Mouse (Mus musculus): ENCODE results near the gene Gpkow. TPM values are rescaled to one million over a fixed set of nuclear protein-coding genes. Genes with fewer than 3 reads are reported as not detected.

Gpkow gene
- polyA plus RNA-seq, 1 experiment from 2014 or later: 25.9 TPM

GRCm38 (mm10) chrX:7740082-7740819 is 43.3 kb downstream of the Gpkow start:
- Histone ChIP-seq H3K27me3 (replicated peaks; ENCODE audit: insufficient read depth, low read length) (no peaks in the 10 kb centered on the region), H3K9ac (replicated peaks; ENCODE audit: low read depth) (no peak overlapping the region), H3K9me3 (ENCODE audit: low read length) (no peaks in the 10 kb centered on the region), H3K4me2 (replicated peaks; ENCODE audit: low read depth, low read length) (peak overlapping the region; percentile 33), H3K4me1 (ENCODE audit: insufficient read depth, low read depth, low read length) (no peaks in the 10 kb centered on the region), H3K36me3 (ENCODE audit: insufficient read depth, low read length) (no peaks in the 10 kb centered on the region), H3K27ac (ENCODE audit: low read length) (peak overlapping the region; percentile 84), H3K4me3 (ENCODE audit: low read depth, low read length) (peak overlapping the region; percentile 35)
- ATAC-seq (peak; percentile 82), DNase-seq (ENCODE audit: low spot score) (peak; percentile 82)
- TF ChIP-seq EP300 (IDR thresholded peaks at IDR 0.05): peak; percentile 16; the same call in 1 of the 2 replicates
- TF ChIP-seq CTCF (IDR thresholded peaks at IDR 0.05): no peak
- 38% methylated on average over 10 of the region's 10 CpGs for WGBS

GRCm38 (mm10) chrX:7741103-7741502 is 44.2 kb downstream of the Gpkow start:
- ATAC-seq (peak; percentile 59), DNase-seq (ENCODE audit: low spot score) (peak; percentile 53)
- WGBS: 51% methylated on average over 5 of the region's 5 CpGs
- Histone ChIP-seq H3K27me3 (replicated peaks; ENCODE audit: insufficient read depth, low read length) (no peaks in the 10 kb centered on the region), H3K4me1 (ENCODE audit: insufficient read depth, low read depth, low read length) (no peaks in the 10 kb centered on the region), H3K27ac (ENCODE audit: low read length) (peak overlapping the region; percentile 84), H3K9ac (replicated peaks; ENCODE audit: low read depth) (no peak overlapping the region), H3K36me3 (ENCODE audit: insufficient read depth, low read length) (no peaks in the 10 kb centered on the region), H3K9me3 (ENCODE audit: low read length) (no peaks in the 10 kb centered on the region), H3K4me3 (ENCODE audit: low read depth, low read length) (peak overlapping the region; percentile 35), H3K4me2 (replicated peaks; ENCODE audit: low read depth, low read length) (peak overlapping the region; percentile 27; the same call in 1 of the 2 replicates)
- TF ChIP-seq CTCF (IDR thresholded peaks at IDR 0.05) (no peak), EP300 (IDR thresholded peaks at IDR 0.05) (no peak)

GRCm38 (mm10) chrX:7743470-7743869 is 46.5 kb downstream of the Gpkow start:
- H3K4me1 ChIP-seq (ENCODE audit: insufficient read depth, low read depth, low read length): no peaks in the 10 kb centered on the region
- no peak overlapping the region for H3K4me2 ChIP-seq (replicated peaks; ENCODE audit: low read depth, low read length)
- H3K9me3 ChIP-seq (ENCODE audit: low read length): no peaks in the 10 kb centered on the region
- H3K27ac ChIP-seq (ENCODE audit: low read length): no peak overlapping the region
- H3K9ac ChIP-seq (replicated peaks; ENCODE audit: low read depth): no peak overlapping the region
- no peaks in the 10 kb centered on the region for H3K36me3 ChIP-seq (ENCODE audit: insufficient read depth, low read length)
- H3K27me3 ChIP-seq (replicated peaks; ENCODE audit: insufficient read depth, low read length): no peaks in the 10 kb centered on the region
- DNase-seq (ENCODE audit: low spot score): no peak
- no peak for ATAC-seq
- WGBS: 49% methylated on average over 5 of the region's 5 CpGs
- no peak overlapping the region for H3K4me3 ChIP-seq (ENCODE audit: low read depth, low read length)
- TF ChIP-seq CTCF (IDR thresholded peaks at IDR 0.05) (peak; percentile 48), EP300 (IDR thresholded peaks at IDR 0.05) (no peak)

GRCm38 (mm10) chrX:7744940-7745339 is 48.0 kb downstream of the Gpkow start:
- no peak for TF ChIP-seq EP300 (IDR thresholded peaks at IDR 0.05)
- WGBS: 40% methylated on average over 1 of the region's 1 CpGs
- Histone ChIP-seq H3K36me3 (ENCODE audit: insufficient read depth, low read length) (no peaks in the 10 kb centered on the region), H3K27me3 (replicated peaks; ENCODE audit: insufficient read depth, low read length) (no peaks in the 10 kb centered on the region), H3K27ac (ENCODE audit: low read length) (no peak overlapping the region), H3K9me3 (ENCODE audit: low read length) (no peaks in the 10 kb centered on the region), H3K9ac (replicated peaks; ENCODE audit: low read depth) (no peak overlapping the region), H3K4me1 (ENCODE audit: insufficient read depth, low read depth, low read length) (no peaks in the 10 kb centered on the region), H3K4me2 (replicated peaks; ENCODE audit: low read depth, low read length) (no peak overlapping the region), H3K4me3 (ENCODE audit: low read depth, low read length) (no peak overlapping the region)
- ATAC-seq: no peak
- no peak for DNase-seq (ENCODE audit: low spot score)

GRCm38 (mm10) chrX:7745429-7745828 is 48.5 kb downstream of the Gpkow start:
- Histone ChIP-seq H3K4me2 (replicated peaks; ENCODE audit: low read depth, low read length) (no peak overlapping the region), H3K9me3 (ENCODE audit: low read length) (no peaks in the 10 kb centered on the region), H3K4me1 (ENCODE audit: insufficient read depth, low read depth, low read length) (no peaks in the 10 kb centered on the region), H3K27me3 (replicated peaks; ENCODE audit: insufficient read depth, low read length) (no peaks in the 10 kb centered on the region), H3K4me3 (ENCODE audit: low read depth, low read length) (no peak overlapping the region), H3K36me3 (ENCODE audit: insufficient read depth, low read length) (no peaks in the 10 kb centered on the region), H3K27ac (ENCODE audit: low read length) (no peak overlapping the region), H3K9ac (replicated peaks; ENCODE audit: low read depth) (no peak overlapping the region)
- ATAC-seq: no peak
- DNase-seq (ENCODE audit: low spot score): no peak
- WGBS: 67% methylated on average over 8 of the region's 8 CpGs
- TF ChIP-seq EP300 (IDR thresholded peaks at IDR 0.05) (no peak), CTCF (IDR thresholded peaks at IDR 0.05) (no peak)

- 8% methylated on average over 18 of the region's 56 CpGs for WGBS
- ATAC-seq (peak; percentile 58), DNase-seq (ENCODE audit: low spot score) (peak; percentile 71)
- Histone ChIP-seq H3K9ac (replicated peaks; ENCODE audit: low read depth) (no peak within 1 kb of the TSS), H3K4me2 (replicated peaks; ENCODE audit: low read depth, low read length) (peak within 1 kb of the TSS; percentile 64), H3K9me3 (ENCODE audit: low read length) (no peaks in the 10 kb centered on the region), H3K4me3 (ENCODE audit: low read depth, low read length) (peak within 1 kb of the TSS; percentile 52), H3K27ac (ENCODE audit: low read length) (no peak within 1 kb of the TSS), H3K36me3 (ENCODE audit: insufficient read depth, low read length) (no peaks in the 10 kb centered on the region), H3K4me1 (ENCODE audit: insufficient read depth, low read depth, low read length) (no peaks in the 10 kb centered on the region), H3K27me3 (replicated peaks; ENCODE audit: insufficient read depth, low read length) (no peaks in the 10 kb centered on the region)
- TF ChIP-seq CTCF (IDR thresholded peaks at IDR 0.05): no peak
- TF ChIP-seq EP300 (IDR thresholded peaks at IDR 0.05): no peak
Observed at GRCm38 (mm10) chrX:7750432-7751116, 53.6 kb downstream of the Gpkow start, which contains the start of gene Ccdc120. Gene Ccdc120, minus strand, starts transcription at chrX:7750905.
